Mouse (Mus musculus) midbrain, embryonic 11.5 days (tissue): ENCODE results near the gene Evi2. TPM values are rescaled to one million over a fixed set of nuclear protein-coding genes. Genes with fewer than 3 reads are reported as not detected.
A peak's percentile ranks its signal among the peaks of the same experiment; 100 is the strongest.

ENCODE experiments used
- ATAC-seq: fragments of 200-750 bp; cut with Nextera tagmentation; 2 replicates; pipeline ENCODE4 v1.8.0; 2017; ENCODE audit warnings: moderate TSS enrichment, moderate library complexity; ENCODE audit not compliant: low FRiP score
- DNase-seq: peaks from one replicate; pipeline ENCODE4 v3.0.0; 2015; ENCODE audit warnings: low spot score; ENCODE audit errors: missing footprints
- H3K27ac ChIP-seq: fragments of 300-500 bp; sonication (generic); 2 replicates; pipeline ENCODE4 v1.5.1; 2014; ENCODE audit warnings: low read depth, low read length
- H3K27me3 ChIP-seq: fragments of 300-500 bp; sonication (generic); 2 replicates; pipeline ENCODE4 v1.6.1; 2014; ENCODE audit warnings: mild to moderate bottlenecking, low read length, moderate library complexity, mixed read lengths; ENCODE audit not compliant: control insufficient read depth, insufficient read depth
- H3K36me3 ChIP-seq: fragments of 300-500 bp; sonication (generic); 2 replicates; pipeline ENCODE4 v1.6.1; 2014; ENCODE audit warnings: mild to moderate bottlenecking, low read length, moderate library complexity, mixed read lengths; ENCODE audit not compliant: control insufficient read depth, insufficient read depth
- H3K4me1 ChIP-seq: fragments of 300-500 bp; sonication (generic); 2 replicates; pipeline ENCODE4 v1.6.1; 2014; ENCODE audit warnings: low read length; ENCODE audit not compliant: control insufficient read depth, insufficient read depth
- H3K4me2 ChIP-seq: fragments of 300-500 bp; sonication (generic); 2 replicates; pipeline ENCODE4 v1.6.1; 2014; ENCODE audit warnings: mild to moderate bottlenecking, moderate library complexity
- H3K4me3 ChIP-seq: fragments of 300-500 bp; sonication (generic); 2 replicates; pipeline ENCODE4 v1.5.1; 2014; ENCODE audit warnings: low read depth, low read length
- H3K9ac ChIP-seq: fragments of 300-500 bp; sonication (generic); 2 replicates; pipeline ENCODE4 v1.6.1; 2014; ENCODE audit warnings: low read length
- H3K9me3 ChIP-seq: fragments of 300-500 bp; sonication (generic); 2 replicates; pipeline ENCODE4 v1.6.1; 2016; ENCODE audit warnings: low read length; ENCODE audit not compliant: control insufficient read depth
- WGBS: fragments of 180-500 bp; shearing (Covaris S2); extraction: QIAGEN DNeasy Blood & Tissue Kit; methylation state at CpG from one replicate; pipeline ENCODE4 v1.1.7; 2014; 5-methylcytosine and 5-hydroxymethylcytosine counted together
- polyA plus RNA-seq: library from polyadenylated mRNA; unstranded; fragments of >200 nt; fragmentation: Nextera tagmentation; extraction: Ambion mirVana; gene quantifications from 2 replicates; pipeline ENCODE4 v1.2.1, GENCODE M21; 2014

Evi2 gene
- polyA plus RNA-seq, 1 experiment from 2014 or later: 0.83 TPM

GRCm38 (mm10) chr11:79484721-79485120 lies 45.7 kb downstream of the Evi2 start:
- Histone ChIP-seq H3K36me3 (no peaks in the 10 kb centered on the region; the same call in 1 of the 2 replicates), H3K27ac (no peak overlapping the region), H3K9me3 (no peaks in the 10 kb centered on the region)

GRCm38 (mm10) chr11:79483876-79484528 lies 46.4 kb downstream of the Evi2 start:
- no peak for ATAC-seq
- Histone ChIP-seq H3K27ac (no peak overlapping the region), H3K4me1 (no peaks in the 10 kb centered on the region), H3K36me3 (no peaks in the 10 kb centered on the region; the same call in 1 of the 2 replicates), H3K4me3 (no peak overlapping the region), H3K4me2 (no peak overlapping the region), H3K9ac (no peak overlapping the region), H3K9me3 (no peaks in the 10 kb centered on the region), H3K27me3 (no peaks in the 10 kb centered on the region)
- DNase-seq: no peak
- 87% methylated on average over 7 of the region's 7 CpGs for WGBS

More at GRCm38 (mm10) chr11:79484721-79485120, 45.7 kb downstream of the Evi2 start:
- Histone ChIP-seq H3K27me3 (no peaks in the 10 kb centered on the region), H3K4me2 (no peak overlapping the region), H3K9ac (no peak overlapping the region), H3K4me1 (no peaks in the 10 kb centered on the region), H3K4me3 (no peak overlapping the region)
- no peak for DNase-seq
- no peak for ATAC-seq

- 87% methylated on average over 6 of the region's 6 CpGs for WGBS
- no peak overlapping the region for H3K27ac ChIP-seq
- no peak for DNase-seq
- no peaks in the 10 kb centered on the region for H3K27me3 ChIP-seq
- no peak overlapping the region for H3K9ac ChIP-seq
- H3K4me2 ChIP-seq: no peak overlapping the region
- H3K36me3 ChIP-seq: no peaks in the 10 kb centered on the region; the same call in 1 of the 2 replicates
- H3K9me3 ChIP-seq: no peaks in the 10 kb centered on the region
- no peak overlapping the region for H3K4me3 ChIP-seq
- no peak for ATAC-seq
- H3K4me1 ChIP-seq: no peaks in the 10 kb centered on the region
Observed at GRCm38 (mm10) chr11:79483392-79483791, 47.0 kb downstream of the Evi2 start.

- Histone ChIP-seq H3K4me1 (no peaks in the 10 kb centered on the region), H3K27me3 (no peaks in the 10 kb centered on the region), H3K27ac (no peak overlapping the region), H3K4me3 (no peak overlapping the region), H3K9me3 (no peaks in the 10 kb centered on the region), H3K36me3 (peaks cover 11% of the 10 kb centered on the region; the same call in 1 of the 2 replicates), H3K4me2 (no peak overlapping the region), H3K9ac (no peak overlapping the region)
- WGBS: 89% methylated on average over 1 of the region's 1 CpGs
- ATAC-seq (no peak), DNase-seq (peak; percentile 41)
Observed at GRCm38 (mm10) chr11:79468097-79468496, 62.3 kb downstream of the Evi2 start.

Other genes with a start within 250 kb of the Evi2 start
- gene Gm9964, start 233.7 kb downstream of the Evi2 start, polyA plus RNA-seq: not detected in 2 replicates
- 10.0 and 10.4 TPM in 2 replicates for gene Nf1, start 190.9 kb downstream of the Evi2 start, polyA plus RNA-seq
- gene Omg, start 26.5 kb downstream of the Evi2 start, polyA plus RNA-seq: 1.9 TPM in 2 replicates
- gene Evi2b, start 6.8 kb downstream of the Evi2 start, polyA plus RNA-seq: 0.22 and 0.51 TPM in 2 replicates
- gene Evi2a, start within 50 bp of the Evi2 start, polyA plus RNA-seq: 3.0 and 4.6 TPM in 2 replicates
- 13.5 and 14.1 TPM in 2 replicates for gene Rab11fip4, start 60.6 kb upstream of the Evi2 start, polyA plus RNA-seq